Mouse (Mus musculus): ENCODE results near the gene Lrsam1. TPM values are rescaled to one million over a fixed set of nuclear protein-coding genes. Genes with fewer than 3 reads are reported as not detected.

The Lrsam1 gene
- total and polyA plus RNA-seq, 2 experiments from 2014 or later: 5.4 to 12.0 TPM

GRCm38 (mm10) chr2:32890280-32890679 is 71.1 kb downstream of the Lrsam1 start:
- no peak for TF ChIP-seq EP300 (IDR thresholded peaks at IDR 0.05; ENCODE audit: low read depth)
- no peak for TF ChIP-seq CTCF (IDR thresholded peaks at IDR 0.05; ENCODE audit: low read depth)
- ATAC-seq (ENCODE audit: insufficient read depth, low read depth) (no peak), DNase-seq (ENCODE audit: low spot score) (no peak)
- Histone ChIP-seq H3K27me3 (ENCODE audit: control insufficient read depth, insufficient read depth, low read length) (no peaks in the 10 kb centered on the region), H3K36me3 (replicated peaks; ENCODE audit: control insufficient read depth, insufficient read depth, low read length) (no peaks in the 10 kb centered on the region), H3K4me1 (ENCODE audit: control insufficient read depth, insufficient read depth) (peaks cover 32% of the 10 kb centered on the region), H3K4me3 (ENCODE audit: low read depth, low read length) (no peak overlapping the region), H3K4me2 (ENCODE audit: low read depth, low read length) (no peak overlapping the region), H3K27ac (ENCODE audit: low read depth) (peak overlapping the region; percentile 23; the same call in 1 of the 2 replicates), H3K9me3 (replicated peaks; ENCODE audit: control insufficient read depth, low read length) (no peaks in the 10 kb centered on the region), H3K9ac (replicated peaks; ENCODE audit: low read depth, low read length) (no peak overlapping the region)
- WGBS: 79% methylated on average over 3 of the region's 3 CpGs

GRCm38 (mm10) chr2:32888551-32888950 is 72.9 kb downstream of the Lrsam1 start:
- TF ChIP-seq CTCF (IDR thresholded peaks at IDR 0.05; ENCODE audit: low read depth): no peak
- TF ChIP-seq EP300 (IDR thresholded peaks at IDR 0.05; ENCODE audit: low read depth): no peak

GRCm38 (mm10) chr2:32888029-32888428 is 73.4 kb downstream of the Lrsam1 start:
- Histone ChIP-seq H3K27ac (ENCODE audit: low read depth) (peak overlapping the region; percentile 85), H3K36me3 (replicated peaks; ENCODE audit: control insufficient read depth, insufficient read depth, low read length) (no peaks in the 10 kb centered on the region), H3K9me3 (replicated peaks; ENCODE audit: control insufficient read depth, low read length) (no peaks in the 10 kb centered on the region), H3K27me3 (ENCODE audit: control insufficient read depth, insufficient read depth, low read length) (no peaks in the 10 kb centered on the region), H3K4me3 (ENCODE audit: low read depth, low read length) (no peak overlapping the region), H3K9ac (replicated peaks; ENCODE audit: low read depth, low read length) (no peak overlapping the region; the same call in 1 of the 2 replicates), H3K4me2 (ENCODE audit: low read depth, low read length) (peak overlapping the region; percentile 8; the same call in 1 of the 2 replicates), H3K4me1 (ENCODE audit: control insufficient read depth, insufficient read depth) (peaks cover 42% of the 10 kb centered on the region)
- TF ChIP-seq CTCF (IDR thresholded peaks at IDR 0.05; ENCODE audit: low read depth) (no peak), EP300 (IDR thresholded peaks at IDR 0.05; ENCODE audit: low read depth) (no peak)
- peak; percentile 52 for DNase-seq (ENCODE audit: low spot score)
- WGBS: 11% methylated on average over 9 of the region's 9 CpGs
- ATAC-seq (ENCODE audit: insufficient read depth, low read depth): peak; percentile 40; the same call in 1 of the 2 replicates

More at GRCm38 (mm10) chr2:32888551-32888950, 72.9 kb downstream of the Lrsam1 start:
- DNase-seq (ENCODE audit: low spot score) (no peak), ATAC-seq (ENCODE audit: insufficient read depth, low read depth) (no peak)
- Histone ChIP-seq H3K27me3 (ENCODE audit: control insufficient read depth, insufficient read depth, low read length) (no peaks in the 10 kb centered on the region), H3K36me3 (replicated peaks; ENCODE audit: control insufficient read depth, insufficient read depth, low read length) (no peaks in the 10 kb centered on the region), H3K4me1 (ENCODE audit: control insufficient read depth, insufficient read depth) (peaks cover 42% of the 10 kb centered on the region), H3K27ac (ENCODE audit: low read depth) (peak overlapping the region; percentile 85), H3K4me2 (ENCODE audit: low read depth, low read length) (no peak overlapping the region), H3K9ac (replicated peaks; ENCODE audit: low read depth, low read length) (no peak overlapping the region), H3K9me3 (replicated peaks; ENCODE audit: control insufficient read depth, low read length) (no peaks in the 10 kb centered on the region), H3K4me3 (ENCODE audit: low read depth, low read length) (no peak overlapping the region)
- 19% methylated on average over 3 of the region's 3 CpGs for WGBS

GRCm38 (mm10) chr2:32884745-32885144 is 76.7 kb downstream of the Lrsam1 start:
- no peak for ATAC-seq (ENCODE audit: insufficient read depth, low read depth)
- Histone ChIP-seq H3K4me2 (ENCODE audit: low read depth, low read length) (no peak overlapping the region; the same call in 1 of the 2 replicates), H3K4me1 (ENCODE audit: control insufficient read depth, insufficient read depth) (peaks cover 54% of the 10 kb centered on the region), H3K4me3 (ENCODE audit: low read depth, low read length) (no peak overlapping the region), H3K36me3 (replicated peaks; ENCODE audit: control insufficient read depth, insufficient read depth, low read length) (no peaks in the 10 kb centered on the region; the same call in 1 of the 2 replicates), H3K27ac (ENCODE audit: low read depth) (peak overlapping the region; percentile 87), H3K9ac (replicated peaks; ENCODE audit: low read depth, low read length) (no peak overlapping the region), H3K27me3 (ENCODE audit: control insufficient read depth, insufficient read depth, low read length) (no peaks in the 10 kb centered on the region), H3K9me3 (replicated peaks; ENCODE audit: control insufficient read depth, low read length) (no peaks in the 10 kb centered on the region)
- 19% methylated on average over 7 of the region's 7 CpGs for WGBS
- DNase-seq (ENCODE audit: low spot score): no peak
- TF ChIP-seq EP300 (IDR thresholded peaks at IDR 0.05; ENCODE audit: low read depth): no peak
- no peak for TF ChIP-seq CTCF (IDR thresholded peaks at IDR 0.05; ENCODE audit: low read depth)

GRCm38 (mm10) chr2:32882283-32883043 is 79.0 kb downstream of the Lrsam1 start:
- peak; percentile 54 for ATAC-seq (ENCODE audit: insufficient read depth, low read depth)
- Histone ChIP-seq H3K27ac (ENCODE audit: low read depth) (peak overlapping the region; percentile 87), H3K9ac (replicated peaks; ENCODE audit: low read depth, low read length) (no peak overlapping the region), H3K4me1 (ENCODE audit: control insufficient read depth, insufficient read depth) (peaks cover 58% of the 10 kb centered on the region), H3K36me3 (replicated peaks; ENCODE audit: control insufficient read depth, insufficient read depth, low read length) (no peaks in the 10 kb centered on the region; the same call in 1 of the 2 replicates), H3K4me3 (ENCODE audit: low read depth, low read length) (no peak overlapping the region), H3K4me2 (ENCODE audit: low read depth, low read length) (peak overlapping the region; percentile 35), H3K9me3 (replicated peaks; ENCODE audit: control insufficient read depth, low read length) (no peaks in the 10 kb centered on the region), H3K27me3 (ENCODE audit: control insufficient read depth, insufficient read depth, low read length) (no peaks in the 10 kb centered on the region)
- WGBS: 27% methylated on average over 13 of the region's 21 CpGs
- no peak for DNase-seq (ENCODE audit: low spot score)
- no peak for TF ChIP-seq CTCF (IDR thresholded peaks at IDR 0.05; ENCODE audit: low read depth)
- no peak for TF ChIP-seq EP300 (IDR thresholded peaks at IDR 0.05; ENCODE audit: low read depth)

Data from heart, postnatal 0 days (tissue).